Mouse (Mus musculus) ES-Bruce4 (cell line): ENCODE results near the gene Mthfr. TPM values are rescaled to one million over a fixed set of nuclear protein-coding genes. Genes with fewer than 3 reads are reported as not detected.

ENCODE experiments used
- H3K27ac ChIP-seq: 2 replicates; pipeline ENCODE4 v1.5.1; 2012; ENCODE audit warnings: low read length, inconsistent platforms; ENCODE audit not compliant: insufficient read depth
- H3K27me3 ChIP-seq: 2 replicates; pipeline ENCODE4 v1.6.1; 2012; ENCODE audit warnings: mild to moderate bottlenecking, low read length, inconsistent platforms; ENCODE audit not compliant: control insufficient read depth, poor library complexity, insufficient read depth, severe bottlenecking
- H3K36me3 ChIP-seq: 2 replicates; pipeline ENCODE4 v1.6.1; 2012; ENCODE audit warnings: inconsistent platforms, mild to moderate bottlenecking, low read length, moderate library complexity; ENCODE audit not compliant: control insufficient read depth, poor library complexity, insufficient read depth, severe bottlenecking
- H3K4me1 ChIP-seq: one replicate; pipeline ENCODE4 v1.8.1; 2011; ENCODE audit warnings: low read length; ENCODE audit not compliant: control insufficient read depth, insufficient read depth
- H3K4me3 ChIP-seq: 2 replicates; pipeline ENCODE4 v1.5.1; 2011; ENCODE audit warnings: low read depth, mild to moderate bottlenecking, low read length
- H3K9ac ChIP-seq: 2 replicates; pipeline ENCODE4 v1.6.1; 2012; ENCODE audit warnings: low read depth, mild to moderate bottlenecking, inconsistent platforms; ENCODE audit not compliant: poor library complexity, severe bottlenecking
- H3K9me3 ChIP-seq: replicated peaks from 2 replicates; pipeline ENCODE4 v1.6.1; 2012; ENCODE audit warnings: mild to moderate bottlenecking, low read length, inconsistent platforms; ENCODE audit not compliant: control insufficient read depth, poor library complexity, insufficient read depth, severe bottlenecking
- CTCF ChIP-seq: IDR thresholded peaks from one replicate; pipeline ENCODE4 v1.8.1; 2011; ENCODE audit warnings: low read depth, low read length
- EP300 ChIP-seq: IDR thresholded peaks from 2 replicates; pipeline ENCODE4 v1.6.1; 2011; ENCODE audit warnings: low read depth, low read length; ENCODE audit not compliant: insufficient read depth
- POLR2A ChIP-seq: IDR thresholded peaks from one replicate; pipeline ENCODE4 v1.8.1; 2011; ENCODE audit warnings: low read length; ENCODE audit not compliant: insufficient read depth
- polyA plus RNA-seq: library from polyadenylated mRNA; stranded (reverse); fragments of >200 nt; gene quantifications from 2 replicates; pipeline ENCODE4 v1.2.4, GENCODE M21; 2011; ENCODE audit warnings: low read depth; ENCODE audit not compliant: missing spikeins, insufficient read depth, insufficient read length

Mthfr gene
- polyA plus RNA-seq, 1 experiment: 13.7 TPM

- TF ChIP-seq POLR2A (no peak), CTCF (peak; percentile 87), EP300 (no peak)
- Histone ChIP-seq H3K27me3 (no peaks in the 10 kb centered on the region), H3K4me1 (no peaks in the 10 kb centered on the region), H3K9me3 (no peaks in the 10 kb centered on the region), H3K36me3 (peaks cover 50% of the 10 kb centered on the region), H3K9ac (no peak overlapping the region), H3K4me3 (no peak overlapping the region), H3K27ac (no peak overlapping the region)
Measured at GRCm38 (mm10) chr4:148015418-148015817, 23.5 kb upstream of the Mthfr start.

GRCm38 (mm10) chr4:148016981-148017380 lies 21.9 kb upstream of the Mthfr start:
- Histone ChIP-seq H3K9ac (no peak overlapping the region), H3K4me1 (no peaks in the 10 kb centered on the region), H3K4me3 (no peak overlapping the region), H3K36me3 (peaks cover 56% of the 10 kb centered on the region), H3K27ac (no peak overlapping the region), H3K9me3 (no peaks in the 10 kb centered on the region), H3K27me3 (no peaks in the 10 kb centered on the region)
- TF ChIP-seq POLR2A (no peak), EP300 (no peak), CTCF (no peak)

GRCm38 (mm10) chr4:148018410-148018809 lies 20.5 kb upstream of the Mthfr start:
- Histone ChIP-seq H3K9ac (no peak overlapping the region), H3K4me3 (no peak overlapping the region), H3K4me1 (no peaks in the 10 kb centered on the region), H3K27me3 (no peaks in the 10 kb centered on the region), H3K27ac (no peak overlapping the region), H3K36me3 (peaks cover 55% of the 10 kb centered on the region), H3K9me3 (no peaks in the 10 kb centered on the region)
- TF ChIP-seq CTCF: no peak
- no peak for TF ChIP-seq EP300
- no peak for TF ChIP-seq POLR2A

- no peaks in the 10 kb centered on the region for H3K9me3 ChIP-seq
- TF ChIP-seq CTCF: no peak
- no peak for TF ChIP-seq POLR2A
- no peak for TF ChIP-seq EP300
- H3K27me3 ChIP-seq: no peaks in the 10 kb centered on the region
- no peak overlapping the region for H3K4me3 ChIP-seq
- peaks cover 46% of the 10 kb centered on the region for H3K36me3 ChIP-seq
- H3K27ac ChIP-seq: no peak overlapping the region
- H3K4me1 ChIP-seq: no peaks in the 10 kb centered on the region
- no peak overlapping the region for H3K9ac ChIP-seq
Measured at GRCm38 (mm10) chr4:148024003-148024402, 14.9 kb upstream of the Mthfr start.

GRCm38 (mm10) chr4:148029297-148029696 lies 9.6 kb upstream of the Mthfr start:
- TF ChIP-seq EP300 (no peak), POLR2A (no peak), CTCF (no peak)
- Histone ChIP-seq H3K36me3 (peaks cover 31% of the 10 kb centered on the region), H3K27ac (no peak overlapping the region), H3K27me3 (no peaks in the 10 kb centered on the region), H3K9ac (no peak overlapping the region), H3K4me1 (no peaks in the 10 kb centered on the region), H3K9me3 (no peaks in the 10 kb centered on the region), H3K4me3 (no peak overlapping the region)

GRCm38 (mm10) chr4:148030506-148030905 lies 8.4 kb upstream of the Mthfr start:
- Histone ChIP-seq H3K36me3 (peaks cover 19% of the 10 kb centered on the region), H3K4me3 (no peak overlapping the region), H3K9me3 (no peaks in the 10 kb centered on the region), H3K4me1 (peaks cover 4% of the 10 kb centered on the region), H3K27me3 (no peaks in the 10 kb centered on the region), H3K27ac (no peak overlapping the region), H3K9ac (no peak overlapping the region)
- TF ChIP-seq CTCF (no peak), EP300 (no peak), POLR2A (no peak)
